Mouse (Mus musculus): Measurements from ENCODE around the gene Cubn. TPM values are rescaled to one million over a fixed set of nuclear protein-coding genes. Genes with fewer than 3 reads are reported as not detected.

Gene Cubn
- polyA plus RNA-seq, 1 experiment from 2014 or later = 0.29 TPM

- DNase-seq (ENCODE audit: low spot score) = no peak
- Histone ChIP-seq H3K27ac (ENCODE audit: low read depth, low read length) (no peak overlapping the region), H3K4me2 (ENCODE audit: low read depth) (no peak overlapping the region), H3K4me1 (ENCODE audit: control insufficient read depth, insufficient read depth, low read length) (peaks cover 14% of the 10 kb centered on the region; the same call in 1 of the 2 replicates), H3K27me3 (ENCODE audit: control insufficient read depth, insufficient read depth, low read length) (no peaks in the 10 kb centered on the region), H3K4me3 (ENCODE audit: low read depth, low read length) (no peak overlapping the region), H3K36me3 (ENCODE audit: control insufficient read depth, insufficient read depth, low read length) (no peaks in the 10 kb centered on the region), H3K9me3 (ENCODE audit: control insufficient read depth, low read length) (no peaks in the 10 kb centered on the region), H3K9ac (ENCODE audit: low read length) (no peak overlapping the region)
- no peak for ATAC-seq (ENCODE audit: insufficient read depth, low FRiP score, low TSS enrichment)
- 95% methylated on average over 5 of the region's 5 CpGs for WGBS
Observed at GRCm38 (mm10) chr2:13386631-13387030, 105.0 kb downstream of the Cubn start.

GRCm38 (mm10) chr2:13385542-13386345, 105.9 kb downstream of the Cubn start:
- Histone ChIP-seq H3K4me2 (ENCODE audit: low read depth) (no peak overlapping the region), H3K27me3 (ENCODE audit: control insufficient read depth, insufficient read depth, low read length) (no peaks in the 10 kb centered on the region), H3K9me3 (ENCODE audit: control insufficient read depth, low read length) (no peaks in the 10 kb centered on the region), H3K4me1 (ENCODE audit: control insufficient read depth, insufficient read depth, low read length) (peaks cover 14% of the 10 kb centered on the region; the same call in 1 of the 2 replicates), H3K9ac (ENCODE audit: low read length) (no peak overlapping the region), H3K36me3 (ENCODE audit: control insufficient read depth, insufficient read depth, low read length) (no peaks in the 10 kb centered on the region), H3K4me3 (ENCODE audit: low read depth, low read length) (no peak overlapping the region), H3K27ac (ENCODE audit: low read depth, low read length) (peak overlapping the region; percentile 85)
- ATAC-seq (ENCODE audit: insufficient read depth, low FRiP score, low TSS enrichment) (peak; percentile 59; the same call in 1 of the 2 replicates), DNase-seq (ENCODE audit: low spot score) (no peak)
- WGBS = 69% methylated on average over 3 of the region's 3 CpGs

- WGBS = 29% methylated on average over 4 of the region's 4 CpGs
- DNase-seq (ENCODE audit: low spot score) = peak; percentile 50
- peaks cover 14% of the 10 kb centered on the region; the same call in 1 of the 2 replicates for H3K4me1 ChIP-seq (ENCODE audit: control insufficient read depth, insufficient read depth, low read length)
- H3K36me3 ChIP-seq (ENCODE audit: control insufficient read depth, insufficient read depth, low read length) = no peaks in the 10 kb centered on the region
- H3K4me3 ChIP-seq (ENCODE audit: low read depth, low read length) = no peak overlapping the region
- no peak overlapping the region for H3K4me2 ChIP-seq (ENCODE audit: low read depth)
- no peak overlapping the region for H3K9ac ChIP-seq (ENCODE audit: low read length)
- H3K9me3 ChIP-seq (ENCODE audit: control insufficient read depth, low read length) = no peaks in the 10 kb centered on the region
- H3K27me3 ChIP-seq (ENCODE audit: control insufficient read depth, insufficient read depth, low read length) = no peaks in the 10 kb centered on the region
- H3K27ac ChIP-seq (ENCODE audit: low read depth, low read length) = peak overlapping the region; percentile 85
- peak; percentile 91 for ATAC-seq (ENCODE audit: insufficient read depth, low FRiP score, low TSS enrichment)
Observed at GRCm38 (mm10) chr2:13384775-13385541, 106.7 kb downstream of the Cubn start.

- DNase-seq (ENCODE audit: low spot score) (no peak), ATAC-seq (ENCODE audit: insufficient read depth, low FRiP score, low TSS enrichment) (no peak)
- no peaks in the 10 kb centered on the region for H3K9me3 ChIP-seq (ENCODE audit: control insufficient read depth, low read length)
- no peak overlapping the region for H3K27ac ChIP-seq (ENCODE audit: low read depth, low read length)
- no peak overlapping the region for H3K9ac ChIP-seq (ENCODE audit: low read length)
- H3K27me3 ChIP-seq (ENCODE audit: control insufficient read depth, insufficient read depth, low read length) = no peaks in the 10 kb centered on the region
- no peak overlapping the region for H3K4me2 ChIP-seq (ENCODE audit: low read depth)
- no peak overlapping the region for H3K4me3 ChIP-seq (ENCODE audit: low read depth, low read length)
- H3K4me1 ChIP-seq (ENCODE audit: control insufficient read depth, insufficient read depth, low read length) = peaks cover 11% of the 10 kb centered on the region
- WGBS = 91% methylated on average over 4 of the region's 4 CpGs
- H3K36me3 ChIP-seq (ENCODE audit: control insufficient read depth, insufficient read depth, low read length) = no peaks in the 10 kb centered on the region
Observed at GRCm38 (mm10) chr2:13376166-13376565, 115.4 kb downstream of the Cubn start.

GRCm38 (mm10) chr2:13373291-13373690, 118.3 kb downstream of the Cubn start:
- Histone ChIP-seq H3K36me3 (ENCODE audit: control insufficient read depth, insufficient read depth, low read length) (no peaks in the 10 kb centered on the region), H3K4me2 (ENCODE audit: low read depth) (no peak overlapping the region), H3K9ac (ENCODE audit: low read length) (no peak overlapping the region), H3K27me3 (ENCODE audit: control insufficient read depth, insufficient read depth, low read length) (no peaks in the 10 kb centered on the region), H3K4me1 (ENCODE audit: control insufficient read depth, insufficient read depth, low read length) (peaks cover 14% of the 10 kb centered on the region), H3K4me3 (ENCODE audit: low read depth, low read length) (no peak overlapping the region), H3K27ac (ENCODE audit: low read depth, low read length) (0 out of 2 replicates have a peak overlapping the region, but pooled peaks have one; percentile 88), H3K9me3 (ENCODE audit: control insufficient read depth, low read length) (no peaks in the 10 kb centered on the region)
- whole genome bisulfite sequencing = 75% methylated on average over 1 of the region's 1 CpGs
- DNase-seq (ENCODE audit: low spot score) = no peak
- ATAC-seq (ENCODE audit: insufficient read depth, low FRiP score, low TSS enrichment) = no peak

GRCm38 (mm10) chr2:13372825-13373224, 118.8 kb downstream of the Cubn start:
- H3K4me3 ChIP-seq (ENCODE audit: low read depth, low read length) = no peak overlapping the region
- no peak overlapping the region for H3K9ac ChIP-seq (ENCODE audit: low read length)
- no peak for DNase-seq (ENCODE audit: low spot score)

GRCm38 (mm10) chr2:13372256-13372824, 119.3 kb downstream of the Cubn start:
- Histone ChIP-seq H3K9me3 (ENCODE audit: control insufficient read depth, low read length) (no peaks in the 10 kb centered on the region), H3K4me3 (ENCODE audit: low read depth, low read length) (no peak overlapping the region), H3K4me1 (ENCODE audit: control insufficient read depth, insufficient read depth, low read length) (peaks cover 14% of the 10 kb centered on the region), H3K9ac (ENCODE audit: low read length) (no peak overlapping the region), H3K27me3 (ENCODE audit: control insufficient read depth, insufficient read depth, low read length) (no peaks in the 10 kb centered on the region), H3K4me2 (ENCODE audit: low read depth) (no peak overlapping the region), H3K36me3 (ENCODE audit: control insufficient read depth, insufficient read depth, low read length) (no peaks in the 10 kb centered on the region), H3K27ac (ENCODE audit: low read depth, low read length) (peak overlapping the region; percentile 88)
- WGBS = 0% methylated on average over 4 of the region's 5 CpGs
- ATAC-seq (ENCODE audit: insufficient read depth, low FRiP score, low TSS enrichment) = peak; percentile 92
- peak; percentile 75 for DNase-seq (ENCODE audit: low spot score)

More at GRCm38 (mm10) chr2:13372825-13373224, 118.8 kb downstream of the Cubn start:
- H3K27me3 ChIP-seq (ENCODE audit: control insufficient read depth, insufficient read depth, low read length) = no peaks in the 10 kb centered on the region
- no peaks in the 10 kb centered on the region for H3K36me3 ChIP-seq (ENCODE audit: control insufficient read depth, insufficient read depth, low read length)
- H3K4me2 ChIP-seq (ENCODE audit: low read depth) = no peak overlapping the region
- no peaks in the 10 kb centered on the region for H3K9me3 ChIP-seq (ENCODE audit: control insufficient read depth, low read length)
- peak overlapping the region; percentile 88 for H3K27ac ChIP-seq (ENCODE audit: low read depth, low read length)
- H3K4me1 ChIP-seq (ENCODE audit: control insufficient read depth, insufficient read depth, low read length) = peaks cover 14% of the 10 kb centered on the region
- 40% methylated on average over 3 of the region's 3 CpGs for WGBS
- ATAC-seq (ENCODE audit: insufficient read depth, low FRiP score, low TSS enrichment) = no peak

- Histone ChIP-seq H3K27me3 (ENCODE audit: control insufficient read depth, insufficient read depth, low read length) (no peaks in the 10 kb centered on the region), H3K27ac (ENCODE audit: low read depth, low read length) (peak overlapping the region; percentile 88), H3K4me2 (ENCODE audit: low read depth) (no peak overlapping the region), H3K9ac (ENCODE audit: low read length) (peak overlapping the region; percentile 45), H3K9me3 (ENCODE audit: control insufficient read depth, low read length) (no peaks in the 10 kb centered on the region), H3K4me3 (ENCODE audit: low read depth, low read length) (no peak overlapping the region), H3K36me3 (ENCODE audit: control insufficient read depth, insufficient read depth, low read length) (no peaks in the 10 kb centered on the region), H3K4me1 (ENCODE audit: control insufficient read depth, insufficient read depth, low read length) (peaks cover 14% of the 10 kb centered on the region)
- 8% methylated on average over 4 of the region's 4 CpGs for WGBS
- peak; percentile 67 for ATAC-seq (ENCODE audit: insufficient read depth, low FRiP score, low TSS enrichment)
- peak; percentile 48 for DNase-seq (ENCODE audit: low spot score)
Observed at GRCm38 (mm10) chr2:13371797-13372170, 119.8 kb downstream of the Cubn start.

Measured in neural tube, embryonic 11.5 days (tissue).